Mouse (Mus musculus) lung, postnatal 0 days (tissue): ENCODE data around the gene Llph. TPM values are rescaled to one million over a fixed set of nuclear protein-coding genes. Genes with fewer than 3 reads are reported as not detected.
A peak's percentile ranks its signal among the peaks of the same experiment; 100 is the strongest.

Experiments used
- ATAC-seq: fragments of 200-750 bp; cut with Nextera tagmentation; 2 replicates; pipeline ENCODE4 v1.8.0; 2017; ENCODE audit warnings: moderate library complexity
- DNase-seq: peaks from one replicate; pipeline ENCODE4 v3.0.0-alpha.2; 2016; ENCODE audit warnings: low spot score
- H3K27ac ChIP-seq: fragments of 300-500 bp; sonication (generic); 2 replicates; pipeline ENCODE4 v1.5.1; 2014; ENCODE audit warnings: antibody characterized with exemption, mild to moderate bottlenecking, low read length, mixed read lengths
- H3K27me3 ChIP-seq: fragments of 300-500 bp; sonication (generic); replicated peaks from 2 replicates; pipeline ENCODE4 v1.6.1; 2014; ENCODE audit warnings: low read length, mixed read lengths; ENCODE audit not compliant: insufficient read depth
- H3K36me3 ChIP-seq: fragments of 300-500 bp; sonication (generic); 2 replicates; pipeline ENCODE4 v1.6.1; 2014; ENCODE audit warnings: low read length, mixed read lengths; ENCODE audit not compliant: insufficient read depth
- H3K4me1 ChIP-seq: fragments of 300-500 bp; sonication (generic); 2 replicates; pipeline ENCODE4 v1.6.1; 2014; ENCODE audit warnings: antibody characterized with exemption, low read depth, low read length, mixed read lengths; ENCODE audit not compliant: insufficient read depth
- H3K4me2 ChIP-seq: fragments of 300-500 bp; sonication (generic); replicated peaks from 2 replicates; pipeline ENCODE4 v1.6.1; 2014; ENCODE audit warnings: low read depth, mild to moderate bottlenecking, low read length, moderate library complexity, mixed read lengths
- H3K4me3 ChIP-seq: fragments of 300-500 bp; sonication (generic); 2 replicates; pipeline ENCODE4 v1.5.1; 2014; ENCODE audit warnings: low read depth, low read length
- H3K9ac ChIP-seq: fragments of 300-500 bp; sonication (generic); replicated peaks from 2 replicates; pipeline ENCODE4 v1.6.1; 2014; ENCODE audit warnings: low read depth, mild to moderate bottlenecking
- H3K9me3 ChIP-seq: fragments of 300-500 bp; sonication (generic); 2 replicates; pipeline ENCODE4 v1.6.1; 2016; ENCODE audit warnings: low read length, mixed read lengths
- CTCF ChIP-seq: IDR thresholded peaks from 2 replicates; pipeline ENCODE4 v1.5.1; 2016; ENCODE audit warnings: antibody characterized with exemption, mild to moderate bottlenecking
- EP300 ChIP-seq: IDR thresholded peaks from 2 replicates; pipeline ENCODE4 v1.6.1; 2016; ENCODE audit warnings: antibody characterized with exemption, mild to moderate bottlenecking, control low read depth
- WGBS: fragments of 180-500 bp; shearing (Covaris S2); extraction: QIAGEN DNeasy Blood & Tissue Kit; methylation state at CpG from one replicate; pipeline ENCODE4 v1.1.7; 2014; 5-methylcytosine and 5-hydroxymethylcytosine counted together
- polyA plus RNA-seq: library from polyadenylated mRNA; unstranded; fragments of >200 nt; fragmentation: Nextera tagmentation; extraction: Ambion mirVana; gene quantifications from 2 replicates; pipeline ENCODE4 v1.2.1, GENCODE M21; 2015

Gene Llph
- polyA plus RNA-seq, 1 experiment from 2014 or later, result 33.4 TPM

DNA sequence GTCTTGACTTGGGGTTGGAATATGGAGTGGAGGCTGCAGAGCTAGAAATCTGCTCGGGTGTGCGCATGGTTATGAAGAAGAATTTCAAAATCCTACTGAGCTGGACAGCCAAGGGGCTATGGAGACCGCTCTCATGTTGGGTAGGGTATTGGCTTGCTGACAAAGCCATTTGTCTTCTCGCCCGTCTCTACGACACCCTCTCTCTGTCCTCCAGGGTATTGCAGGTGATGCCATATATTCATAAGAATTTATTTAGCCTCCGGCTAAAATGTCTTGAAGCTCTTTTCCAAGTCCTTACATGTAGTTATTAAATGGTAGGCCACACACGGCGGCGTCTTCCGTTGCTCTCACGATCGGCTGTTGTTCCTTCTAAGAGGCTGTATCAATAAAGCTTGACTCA is 43.1 kb downstream of the Llph start:
- H3K4me1 ChIP-seq, result peaks cover 6% of the 10 kb centered on the region; the same call in 1 of the 2 replicates
- TF ChIP-seq CTCF, result no peak
- TF ChIP-seq EP300, result no peak
- H3K27ac ChIP-seq, result no peak overlapping the region
- H3K27me3 ChIP-seq, result no peaks in the 10 kb centered on the region; the same call in 1 of the 2 replicates
- no peak overlapping the region for H3K9ac ChIP-seq
- H3K36me3 ChIP-seq, result no peaks in the 10 kb centered on the region; the same call in 1 of the 2 replicates
- 95% methylated on average over 13 of the region's 13 CpGs for WGBS
- H3K4me3 ChIP-seq, result no peak overlapping the region
- no peak overlapping the region for H3K4me2 ChIP-seq
- no peaks in the 10 kb centered on the region for H3K9me3 ChIP-seq
- ATAC-seq, result no peak
- no peak for DNase-seq

DNA sequence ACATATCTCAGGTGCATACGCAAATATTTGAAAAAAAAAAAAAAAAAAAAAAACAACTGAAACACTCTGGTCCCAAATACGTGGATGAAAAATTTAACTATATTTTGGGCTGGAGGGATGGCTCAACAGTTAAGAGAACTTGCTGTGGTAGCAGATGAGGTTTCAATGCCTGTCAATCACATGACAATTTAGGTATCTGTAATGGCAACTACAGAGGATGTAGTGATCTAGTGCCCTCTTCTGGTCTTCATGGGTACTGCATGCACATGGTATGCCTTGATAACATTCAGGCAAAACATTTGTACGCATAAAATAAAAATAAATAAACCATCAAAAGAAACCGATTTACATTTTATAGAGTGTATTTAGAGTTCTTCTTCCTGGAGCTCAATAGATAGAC is 43.9 kb downstream of the Llph start:
- WGBS, result 77% methylated on average over 4 of the region's 4 CpGs
- Histone ChIP-seq H3K9me3 (no peaks in the 10 kb centered on the region), H3K27me3 (no peaks in the 10 kb centered on the region; the same call in 1 of the 2 replicates), H3K9ac (no peak overlapping the region), H3K27ac (no peak overlapping the region), H3K4me1 (peaks cover 6% of the 10 kb centered on the region; the same call in 1 of the 2 replicates), H3K4me2 (no peak overlapping the region), H3K36me3 (no peaks in the 10 kb centered on the region; the same call in 1 of the 2 replicates), H3K4me3 (no peak overlapping the region)
- TF ChIP-seq EP300, result no peak
- peak; percentile 88 for TF ChIP-seq CTCF
- DNase-seq, result peak; percentile 25
- no peak for ATAC-seq

DNA sequence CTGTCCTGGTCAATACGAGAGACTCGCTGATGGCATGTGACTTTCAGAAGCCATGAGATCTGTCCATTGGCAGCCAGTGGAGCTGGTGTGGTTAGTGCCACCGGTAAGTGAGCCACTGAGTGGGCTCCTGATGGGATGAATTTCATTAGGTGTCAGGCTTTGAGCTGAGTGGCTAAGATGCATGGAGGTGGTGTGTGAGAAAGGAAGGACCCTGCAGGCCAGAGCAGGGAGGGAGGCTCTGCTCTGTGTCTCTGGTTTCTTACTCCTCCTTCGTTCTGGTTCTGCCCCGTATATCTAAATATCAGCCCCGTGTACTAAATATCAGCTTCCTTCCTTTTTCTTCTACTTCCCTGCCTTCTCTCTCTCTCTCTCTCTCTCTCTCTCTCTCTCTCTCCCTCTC is 44.4 kb downstream of the Llph start:
- TF ChIP-seq CTCF (no peak), EP300 (no peak)
- no peak for DNase-seq
- H3K27ac ChIP-seq, result no peak overlapping the region
- H3K9ac ChIP-seq, result no peak overlapping the region
- H3K27me3 ChIP-seq, result no peaks in the 10 kb centered on the region; the same call in 1 of the 2 replicates
- 58% methylated on average over 6 of the region's 6 CpGs for WGBS
- peaks cover 6% of the 10 kb centered on the region; the same call in 1 of the 2 replicates for H3K4me1 ChIP-seq
- ATAC-seq, result no peak
- H3K4me3 ChIP-seq, result no peak overlapping the region
- no peak overlapping the region for H3K4me2 ChIP-seq
- no peaks in the 10 kb centered on the region for H3K9me3 ChIP-seq
- no peaks in the 10 kb centered on the region; the same call in 1 of the 2 replicates for H3K36me3 ChIP-seq

DNA sequence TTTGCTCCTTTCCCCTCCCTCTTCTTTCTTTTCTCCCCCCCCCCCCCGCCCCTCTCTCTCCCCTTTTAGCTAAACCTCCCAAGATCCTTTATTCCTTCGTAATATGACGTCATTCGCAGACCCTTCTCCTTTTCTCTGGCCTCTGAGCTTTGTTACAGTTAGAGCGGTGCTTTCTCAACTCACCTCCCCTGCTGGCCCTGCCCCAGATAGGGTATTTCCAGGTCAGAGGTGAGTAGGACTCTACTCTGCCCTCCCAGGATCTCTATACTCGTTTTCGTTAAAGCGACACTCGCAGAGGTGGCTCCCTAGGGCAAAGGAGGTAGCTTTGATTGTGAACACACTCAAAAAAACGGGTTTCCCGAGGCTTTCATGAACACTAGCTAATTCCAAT is 45.0 kb downstream of the Llph start:
- 11% methylated on average over 10 of the region's 11 CpGs for WGBS
- H3K36me3 ChIP-seq, result no peaks in the 10 kb centered on the region
- H3K4me3 ChIP-seq, result 0 out of 2 replicates have a peak overlapping the region, but pooled peaks have one; percentile 0
- TF ChIP-seq CTCF (no peak), EP300 (no peak)
- no peak overlapping the region for H3K27ac ChIP-seq
- H3K4me2 ChIP-seq, result peak overlapping the region; percentile 40
- peaks cover 6% of the 10 kb centered on the region; the same call in 1 of the 2 replicates for H3K4me1 ChIP-seq
- H3K27me3 ChIP-seq, result no peaks in the 10 kb centered on the region; the same call in 1 of the 2 replicates
- DNase-seq, result no peak
- H3K9me3 ChIP-seq, result no peaks in the 10 kb centered on the region
- H3K9ac ChIP-seq, result no peak overlapping the region
- ATAC-seq, result no peak

DNA sequence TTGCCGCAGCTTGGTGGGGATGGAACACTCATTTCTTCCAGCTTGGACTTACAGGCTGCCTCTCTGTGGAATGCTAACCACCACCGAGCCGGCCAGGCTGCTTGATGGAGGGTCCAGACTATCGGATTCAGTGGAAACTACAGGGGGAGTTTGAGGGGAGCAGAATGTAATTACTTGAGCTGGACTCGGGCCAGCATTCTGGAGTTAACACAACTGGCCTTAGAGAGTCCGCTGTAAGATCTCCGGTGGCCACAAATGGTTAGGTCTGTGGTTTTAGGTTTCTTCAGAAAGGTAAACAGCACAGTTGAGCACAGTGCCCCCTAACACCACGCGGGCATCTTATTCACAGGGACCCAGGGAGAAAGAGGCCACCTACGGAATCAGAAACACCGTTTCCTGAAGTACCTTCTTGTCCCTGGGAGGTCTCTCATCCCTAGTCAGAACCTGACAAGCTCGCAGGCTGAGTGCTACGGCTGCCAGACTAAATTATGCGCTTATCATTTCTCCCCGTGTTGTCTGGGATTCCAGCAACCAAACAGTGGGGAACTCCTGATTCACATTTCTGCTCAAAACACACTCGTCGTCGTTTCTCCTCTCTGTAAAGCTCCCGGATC is 45.5 kb downstream of the Llph start:
- H3K27ac ChIP-seq, result no peak overlapping the region

DNA sequence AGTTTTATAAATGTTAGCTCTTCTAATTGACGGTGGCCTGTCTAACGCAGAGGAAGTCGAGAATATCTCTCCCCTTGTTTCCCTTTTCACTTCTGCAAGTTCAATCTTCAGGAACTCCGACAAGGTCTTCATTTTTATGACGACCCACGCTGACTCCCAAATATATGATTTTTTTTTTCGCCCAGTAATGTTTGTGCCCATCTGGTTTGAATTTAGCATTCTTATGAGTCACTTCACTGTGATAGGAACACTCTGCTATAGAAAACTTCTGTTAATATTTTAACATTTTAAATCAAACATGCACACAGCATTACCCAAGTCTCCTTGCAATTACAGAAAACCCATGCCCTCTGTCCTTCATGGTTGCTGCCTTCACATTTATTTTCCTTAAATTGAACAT is 46.5 kb downstream of the Llph start:
- no peak for ATAC-seq
- no peaks in the 10 kb centered on the region for H3K9me3 ChIP-seq
- no peaks in the 10 kb centered on the region for H3K36me3 ChIP-seq
- H3K9ac ChIP-seq, result no peak overlapping the region
- H3K4me3 ChIP-seq, result no peak overlapping the region
- H3K4me1 ChIP-seq, result peaks cover 6% of the 10 kb centered on the region; the same call in 1 of the 2 replicates
- H3K27ac ChIP-seq, result no peak overlapping the region
- 79% methylated on average over 7 of the region's 7 CpGs for WGBS
- no peaks in the 10 kb centered on the region; the same call in 1 of the 2 replicates for H3K27me3 ChIP-seq
- TF ChIP-seq CTCF (no peak), EP300 (no peak)
- H3K4me2 ChIP-seq, result no peak overlapping the region
- DNase-seq, result no peak

More for the DNA sequence above, 45.5 kb downstream of the Llph start:
- H3K4me3 ChIP-seq, result 0 out of 2 replicates have a peak overlapping the region, but pooled peaks have one; percentile 0
- H3K9me3 ChIP-seq, result no peaks in the 10 kb centered on the region
- H3K27me3 ChIP-seq, result no peaks in the 10 kb centered on the region; the same call in 1 of the 2 replicates
- H3K4me1 ChIP-seq, result peaks cover 6% of the 10 kb centered on the region; the same call in 1 of the 2 replicates
- DNase-seq (peak; percentile 20), ATAC-seq (no peak)
- no peaks in the 10 kb centered on the region for H3K36me3 ChIP-seq
- WGBS, result 7% methylated on average over 19 of the region's 19 CpGs
- H3K4me2 ChIP-seq, result peak overlapping the region; percentile 40
- H3K9ac ChIP-seq, result no peak overlapping the region
- TF ChIP-seq CTCF (0 out of 2 replicates have a peak, but pooled peaks have one; percentile 1), EP300 (no peak)
